Mouse (Mus musculus) liver, postnatal 0 days (tissue): ENCODE results near the gene Tmem235. TPM values are rescaled to one million over a fixed set of nuclear protein-coding genes. Genes with fewer than 3 reads are reported as not detected.

Experiments used
- ATAC-seq: fragments of 200-750 bp; cut with Nextera tagmentation; 2 replicates; pipeline ENCODE4 v1.8.0; 2017; ENCODE audit warnings: mild to moderate bottlenecking, moderate library complexity
- DNase-seq: peaks from one replicate; pipeline ENCODE4 v3.0.0-alpha.2; 2016
- H3K27ac ChIP-seq: fragments of 300-500 bp; sonication (generic); 2 replicates; pipeline ENCODE4 v1.5.1; 2014; ENCODE audit warnings: antibody characterized with exemption, moderate library complexity, mild to moderate bottlenecking, low read depth
- H3K27me3 ChIP-seq: fragments of 300-500 bp; sonication (generic); 2 replicates; pipeline ENCODE4 v1.6.1; 2014; ENCODE audit warnings: low read length, control low read depth, mixed read lengths; ENCODE audit not compliant: insufficient read depth
- H3K36me3 ChIP-seq: fragments of 300-500 bp; sonication (generic); replicated peaks from 2 replicates; pipeline ENCODE4 v1.6.1; 2014; ENCODE audit warnings: mild to moderate bottlenecking, control low read depth, low read length, moderate library complexity, mixed read lengths; ENCODE audit not compliant: insufficient read depth
- H3K4me1 ChIP-seq: fragments of 300-500 bp; sonication (generic); 2 replicates; pipeline ENCODE4 v1.6.1; 2014; ENCODE audit warnings: antibody characterized with exemption, mild to moderate bottlenecking, control low read depth; ENCODE audit not compliant: insufficient read depth
- H3K4me2 ChIP-seq: fragments of 300-500 bp; sonication (generic); 2 replicates; pipeline ENCODE4 v1.6.1; 2014; ENCODE audit warnings: low read depth, mild to moderate bottlenecking, low read length, moderate library complexity, mixed read lengths
- H3K4me3 ChIP-seq: fragments of 300-500 bp; sonication (generic); 2 replicates; pipeline ENCODE4 v1.5.1; 2014; ENCODE audit warnings: low read depth, low read length
- H3K9ac ChIP-seq: fragments of 300-500 bp; sonication (generic); replicated peaks from 2 replicates; pipeline ENCODE4 v1.6.1; 2014; ENCODE audit warnings: mild to moderate bottlenecking, moderate library complexity
- H3K9me3 ChIP-seq: fragments of 300-500 bp; sonication (generic); 2 replicates; pipeline ENCODE4 v1.6.1; 2016; ENCODE audit warnings: mild to moderate bottlenecking, control low read depth, low read length, mixed read lengths
- CTCF ChIP-seq: sonication (generic); IDR thresholded peaks from 2 replicates; pipeline ENCODE4 v1.5.1; 2016; ENCODE audit warnings: antibody characterized with exemption, low read depth
- EP300 ChIP-seq: IDR thresholded peaks from 2 replicates; pipeline ENCODE4 v1.6.1; 2016; ENCODE audit warnings: antibody characterized with exemption, low read depth, mild to moderate bottlenecking
- WGBS: fragments of 180-500 bp; shearing (Covaris S2); extraction: QIAGEN DNeasy Blood & Tissue Kit; methylation state at CpG from one replicate; pipeline ENCODE4 v1.1.7; 2014; ENCODE audit not compliant: insufficient replicate concordance; 5-methylcytosine and 5-hydroxymethylcytosine counted together
- polyA plus RNA-seq: library from polyadenylated mRNA; unstranded; fragments of >200 nt; fragmentation: Nextera tagmentation; extraction: Ambion mirVana; gene quantifications from 2 replicates; pipeline ENCODE4 v1.2.1, GENCODE M21; 2015

Tmem235 gene
- polyA plus RNA-seq, 1 experiment from 2014 or later: not detected

GRCm38 (mm10) chr11:117904442-117904841 lies 43.9 kb downstream of the Tmem235 start:
- no peak for ATAC-seq

GRCm38 (mm10) chr11:117909337-117909736 lies 48.8 kb downstream of the Tmem235 start:
- Histone ChIP-seq H3K4me2 (no peak overlapping the region), H3K36me3 (no peaks in the 10 kb centered on the region), H3K4me1 (peaks cover 16% of the 10 kb centered on the region), H3K4me3 (no peak overlapping the region), H3K27ac (no peak overlapping the region), H3K9ac (no peak overlapping the region), H3K9me3 (no peaks in the 10 kb centered on the region), H3K27me3 (0 out of 2 replicates have a peak, but pooled peaks cover 3% of the 10 kb centered on the region)
- TF ChIP-seq CTCF (no peak), EP300 (no peak)
- 55% methylated on average over 8 of the region's 8 CpGs for WGBS
- no peak for DNase-seq
- ATAC-seq: no peak

More at GRCm38 (mm10) chr11:117904442-117904841, 43.9 kb downstream of the Tmem235 start:
- 66% methylated on average over 8 of the region's 8 CpGs for WGBS
- no peaks in the 10 kb centered on the region for H3K27me3 ChIP-seq
- H3K27ac ChIP-seq: no peak overlapping the region
- TF ChIP-seq EP300 (no peak), CTCF (no peak)
- H3K4me2 ChIP-seq: no peak overlapping the region
- DNase-seq: no peak
- H3K9me3 ChIP-seq: no peaks in the 10 kb centered on the region
- peaks cover 2% of the 10 kb centered on the region; the same call in 1 of the 2 replicates for H3K4me1 ChIP-seq
- H3K9ac ChIP-seq: no peak overlapping the region
- no peaks in the 10 kb centered on the region for H3K36me3 ChIP-seq
- H3K4me3 ChIP-seq: no peak overlapping the region

GRCm38 (mm10) chr11:117912684-117913352 lies 52.3 kb downstream of the Tmem235 start:
- no peak overlapping the region for H3K9ac ChIP-seq
- H3K27me3 ChIP-seq: 0 out of 2 replicates have a peak, but pooled peaks cover 3% of the 10 kb centered on the region
- peak overlapping the region; percentile 22; the same call in 1 of the 2 replicates for H3K27ac ChIP-seq
- peaks cover 5% of the 10 kb centered on the region; the same call in 1 of the 2 replicates for H3K9me3 ChIP-seq
- H3K4me3 ChIP-seq: no peak overlapping the region
- no peaks in the 10 kb centered on the region for H3K36me3 ChIP-seq
- H3K4me1 ChIP-seq: peaks cover 20% of the 10 kb centered on the region
- TF ChIP-seq EP300 (no peak), CTCF (peak; percentile 100)
- peak overlapping the region; percentile 51 for H3K4me2 ChIP-seq
- DNase-seq (peak; percentile 88), ATAC-seq (peak; percentile 73)
- WGBS: 30% methylated on average over 13 of the region's 13 CpGs

GRCm38 (mm10) chr11:117914531-117914930 lies 54.0 kb downstream of the Tmem235 start:
- H3K4me3 ChIP-seq: no peak overlapping the region
- TF ChIP-seq EP300 (no peak), CTCF (no peak)
- peaks cover 5% of the 10 kb centered on the region; the same call in 1 of the 2 replicates for H3K9me3 ChIP-seq
- H3K27me3 ChIP-seq: 0 out of 2 replicates have a peak, but pooled peaks cover 3% of the 10 kb centered on the region
- H3K36me3 ChIP-seq: no peaks in the 10 kb centered on the region
- peak overlapping the region; percentile 29; the same call in 1 of the 2 replicates for H3K4me2 ChIP-seq
- peak; percentile 65 for DNase-seq
- no peak overlapping the region for H3K9ac ChIP-seq
- peak; percentile 88 for ATAC-seq
- WGBS: 43% methylated on average over 12 of the region's 12 CpGs
- peak overlapping the region; percentile 49; the same call in 1 of the 2 replicates for H3K27ac ChIP-seq
- peaks cover 24% of the 10 kb centered on the region for H3K4me1 ChIP-seq

Other genes with a start within 250 kb of the Tmem235 start
- gene Tnrc6c, start 206.5 kb upstream of the Tmem235 start, polyA plus RNA-seq: 2.8 and 3.0 TPM in 2 replicates
- 6.3 and 6.8 TPM in 2 replicates for gene Tmc8, start 78.7 kb upstream of the Tmem235 start, polyA plus RNA-seq
- 19.0 and 20.2 TPM in 2 replicates for gene Tmc6, start 78.6 kb upstream of the Tmem235 start, polyA plus RNA-seq
- gene 6030468B19Rik, start 63.1 kb upstream of the Tmem235 start, polyA plus RNA-seq: 32.7 and 33.8 TPM in 2 replicates
- 0.33 and 0.48 TPM in 2 replicates for gene Gm20708, start 51.1 kb upstream of the Tmem235 start, polyA plus RNA-seq
- gene Syngr2, start 51.1 kb upstream of the Tmem235 start, polyA plus RNA-seq: 60.6 and 62.2 TPM in 2 replicates
- gene Afmid, start 34.8 kb upstream of the Tmem235 start, polyA plus RNA-seq: 32.9 and 34.4 TPM in 2 replicates
- 96.8 and 101 TPM in 2 replicates for gene Tk1, start 34.7 kb upstream of the Tmem235 start, polyA plus RNA-seq
- 193 and 197 TPM in 2 replicates for gene Birc5, start 11.5 kb upstream of the Tmem235 start, polyA plus RNA-seq
- gene Tha1, start 12.7 kb downstream of the Tmem235 start, polyA plus RNA-seq: 6.6 and 7.1 TPM in 2 replicates
- gene Socs3, start 109.3 kb downstream of the Tmem235 start, polyA plus RNA-seq: 3.5 and 5.8 TPM in 2 replicates
- gene Pgs1, start 125.5 kb downstream of the Tmem235 start, polyA plus RNA-seq: 9.1 and 10.1 TPM in 2 replicates